Mouse (Mus musculus) ovary, adult 18-20 months (tissue): Measurements from ENCODE around the gene Lgals4.
"Not testable (repeated sequence)": the region's sequence is repeated elsewhere in the genome, so short reads cannot be mapped to it uniquely, and the experiment has no call there.

ENCODE experiments used
- DNase-seq: peaks from one replicate; pipeline ENCODE4 v3.0.0; 2022; ENCODE audit warnings: low spot score, mixed read lengths

Lgals4 gene

GRCm38 (mm10) chr7:28865481-28866300 is 32.0 kb downstream of the Lgals4 start:
- DNase-seq, result peak; percentile 75

GRCm38 (mm10) chr7:28866769-28867507 is 33.3 kb downstream of the Lgals4 start:
- DNase-seq, result no peak

GRCm38 (mm10) chr7:28867508-28868340 is 34.1 kb downstream of the Lgals4 start:
- not testable (repeated sequence) for DNase-seq

GRCm38 (mm10) chr7:28870901-28871664 is 37.4 kb downstream of the Lgals4 start:
- no peak for DNase-seq

GRCm38 (mm10) chr7:28874565-28874964 is 40.9 kb downstream of the Lgals4 start:
- DNase-seq, result no peak

- peak; percentile 52 for DNase-seq
These were observed 42.4 kb downstream of the Lgals4 start for GRCm38 (mm10) chr7:28876099-28876498.

- DNase-seq, result no peak
These were observed 43.5 kb downstream of the Lgals4 start for GRCm38 (mm10) chr7:28877155-28877554.

GRCm38 (mm10) chr7:28877856-28878255 is 44.2 kb downstream of the Lgals4 start:
- no peak for DNase-seq

GRCm38 (mm10) chr7:28879606-28880005 is 46.0 kb downstream of the Lgals4 start:
- DNase-seq, result no peak

GRCm38 (mm10) chr7:28880554-28880953 is 46.9 kb downstream of the Lgals4 start:
- no peak for DNase-seq

GRCm38 (mm10) chr7:28881199-28881598 is 47.5 kb downstream of the Lgals4 start, which contains the start of gene Capn12:
Capn12 (plus strand) TSS chr7:28881422.
- DNase-seq, result no peak

- DNase-seq, result no peak
These were observed 49.4 kb downstream of the Lgals4 start for GRCm38 (mm10) chr7:28883039-28883438.

- not testable (repeated sequence) for DNase-seq
These were observed 50.0 kb downstream of the Lgals4 start for GRCm38 (mm10) chr7:28883704-28884103.

GRCm38 (mm10) chr7:28886486-28886885 is 52.8 kb downstream of the Lgals4 start:
- no peak for DNase-seq

- DNase-seq, result no peak
These were observed 55.1 kb downstream of the Lgals4 start for GRCm38 (mm10) chr7:28888701-28889161.
